Mouse (Mus musculus) testis, adult 10 weeks (tissue): ENCODE data around the gene Dnajc17. TPM values are rescaled to one million over a fixed set of nuclear protein-coding genes. Genes with fewer than 3 reads are reported as not detected.

Experiments used
- polyA plus RNA-seq: library from polyadenylated mRNA; stranded (reverse); fragments of 350-450 nt; fragmentation: Illumina TruSeq; extraction: RNeasy Lipid Tissue Mini Kit (QIAGEN cat#74804); gene quantifications from one replicate; pipeline ENCODE4 v1.2.3, GENCODE M21; 2014; ENCODE audit warnings: low read depth, low replicate concordance

The Dnajc17 gene
- 1.3 TPM for polyA plus RNA-seq

DNA sequence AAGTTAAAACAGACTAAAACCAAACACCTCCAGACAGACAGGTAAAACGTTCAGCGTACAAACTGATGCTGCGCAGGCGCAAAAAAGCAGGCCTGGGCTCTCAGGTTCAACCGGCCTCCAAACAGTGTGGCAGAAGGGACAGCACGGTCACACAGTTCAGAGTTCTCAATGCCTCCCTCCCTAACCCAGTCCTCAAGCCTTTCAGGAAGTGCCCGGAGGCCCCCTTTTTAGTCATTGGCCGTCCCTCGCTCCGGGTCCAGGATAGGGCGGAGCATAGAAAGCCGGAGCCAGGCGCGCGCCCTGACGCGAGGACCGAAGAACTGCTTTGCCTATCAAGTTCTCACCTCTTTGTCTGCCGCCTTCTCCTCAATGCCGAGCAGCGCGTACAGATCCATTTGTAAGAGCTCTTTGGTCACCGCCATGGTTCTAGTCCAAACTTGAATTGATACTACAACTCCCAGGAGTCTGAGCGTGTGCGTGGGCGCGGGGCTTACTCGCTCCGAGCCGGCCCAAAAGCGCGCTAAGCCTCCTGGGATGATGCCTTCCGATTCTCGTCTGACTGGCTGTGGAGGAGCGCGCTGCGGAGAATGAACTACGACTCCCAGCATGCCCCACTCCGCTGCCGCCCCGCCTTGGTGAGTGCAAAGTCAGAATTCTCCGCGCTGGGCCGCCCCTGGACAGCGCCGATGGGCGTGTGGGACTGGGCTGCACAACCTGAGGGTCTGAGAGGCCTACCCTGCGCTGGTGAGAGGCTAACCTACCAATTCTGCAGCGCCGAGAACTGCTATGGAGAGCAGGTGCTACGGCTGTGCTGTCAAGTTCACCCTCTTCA lies at the start of gene Dnajc17, which contains the start of gene Zfyve19:
Gene Dnajc17 (minus strand): TSS at position 452 of the 832 bp plus-strand sequence.
Gene Zfyve19 (plus strand): TSS at position 274 of the 832 bp plus-strand sequence.

GRCm38 (mm10) chr2:119237210-119237870 lies 28.7 kb upstream of the Dnajc17 start, which contains the start of gene Spint1:
Gene Spint1 (plus strand): TSS chr2:119237362.

DNA sequence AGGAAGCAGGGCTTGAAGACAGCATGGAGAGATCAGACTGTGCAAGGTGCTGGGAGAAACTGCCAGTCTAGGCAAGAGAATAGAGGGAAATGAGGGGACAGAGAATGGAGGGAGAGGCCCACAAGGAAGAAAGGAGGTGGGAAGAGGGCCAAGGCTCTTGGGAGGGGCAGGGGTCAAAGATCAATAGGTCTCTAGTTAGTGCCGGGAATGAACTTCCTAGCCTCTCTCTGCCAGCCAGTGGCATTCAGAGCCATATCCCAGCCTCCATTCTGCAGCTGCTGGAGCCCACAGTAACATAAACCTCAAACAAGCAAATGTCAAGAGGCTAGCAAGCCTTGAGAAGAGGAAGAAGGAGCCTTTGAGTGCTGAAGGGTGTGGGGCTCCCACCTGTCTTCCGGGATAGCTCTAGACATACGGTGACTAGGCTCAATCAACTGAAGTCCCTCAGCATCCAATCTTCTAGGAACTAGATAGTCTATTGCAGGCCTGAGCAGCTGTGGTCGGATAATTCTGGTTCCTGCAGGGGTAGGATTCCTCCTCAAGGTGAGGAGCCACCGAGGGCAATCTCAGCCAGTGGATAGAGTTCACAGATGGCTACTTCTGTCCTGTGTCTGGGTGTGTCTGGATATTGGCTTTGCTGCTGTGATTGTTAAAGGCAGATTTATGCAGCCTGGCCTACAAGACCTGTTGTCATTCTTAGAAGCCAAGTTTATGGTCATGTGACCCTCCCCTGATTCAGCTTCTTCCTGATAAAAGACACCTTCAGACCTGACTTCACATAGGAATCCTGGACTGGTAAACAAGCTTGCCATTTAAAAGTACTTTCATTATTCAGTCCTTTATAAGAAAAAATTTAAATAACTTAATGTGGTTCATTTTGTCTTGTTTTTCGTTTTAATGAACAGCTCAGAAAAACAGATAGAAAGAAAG lies 21.4 kb upstream of the Dnajc17 start, which contains the start of gene Ppp1r14d:
Gene Ppp1r14d (minus strand): TSS at position 132 of the 930 bp plus-strand sequence.

GRCm38 (mm10) chr2:119173991-119174651 lies 34.5 kb downstream of the Dnajc17 start, which contains the start of gene Gm14137:
Gene Gm14137 (plus strand): TSS chr2:119174509.

DNA sequence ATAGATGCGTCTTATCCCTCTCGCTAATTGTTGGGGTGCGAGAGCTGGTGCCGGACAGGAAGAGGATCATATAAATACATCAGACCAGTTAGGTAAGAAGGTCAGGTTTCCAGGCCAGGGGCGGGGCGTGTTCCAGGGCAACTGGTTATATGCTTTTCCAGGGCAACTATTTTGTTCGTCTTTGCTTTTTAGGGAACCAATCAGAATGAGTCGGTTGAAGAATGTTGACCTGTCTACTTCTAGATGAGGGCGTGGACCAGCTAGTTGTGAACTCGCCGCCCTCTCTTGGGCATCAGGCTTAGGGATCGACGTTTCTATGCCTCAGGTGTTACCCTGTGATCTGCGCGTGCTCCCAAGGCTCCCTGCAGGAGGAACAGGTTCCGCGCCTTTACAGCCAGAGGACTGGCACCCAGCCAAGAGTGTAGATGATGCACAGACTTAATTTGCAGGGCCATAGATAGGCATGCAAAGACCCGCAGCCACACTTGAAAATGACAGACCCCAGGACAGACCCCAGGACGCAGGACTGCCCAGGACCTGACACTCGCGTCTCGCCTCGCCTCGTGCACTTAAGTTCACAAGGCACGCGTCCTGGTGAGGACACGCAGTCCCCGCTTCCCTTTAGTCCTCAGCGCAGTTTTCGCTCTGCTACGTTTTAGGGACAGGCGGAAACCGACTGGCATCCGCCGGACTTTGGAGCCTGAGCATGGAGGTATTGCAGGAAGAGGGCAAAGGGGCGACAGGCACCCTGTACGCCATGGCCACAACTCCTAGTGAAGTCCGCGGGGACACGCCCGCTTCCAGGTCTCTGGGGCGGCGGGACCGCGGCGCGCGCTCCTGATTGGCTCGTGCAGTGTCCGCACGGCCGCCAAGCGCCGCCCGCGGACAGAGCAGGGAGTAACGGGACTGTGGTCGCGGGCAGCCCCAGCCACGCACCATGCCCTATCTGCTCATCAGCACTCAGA lies 41.4 kb downstream of the Dnajc17 start, which contains the start of gene Gchfr:
Gene Gchfr (plus strand): TSS at position 873 of the 965 bp plus-strand sequence.

DNA sequence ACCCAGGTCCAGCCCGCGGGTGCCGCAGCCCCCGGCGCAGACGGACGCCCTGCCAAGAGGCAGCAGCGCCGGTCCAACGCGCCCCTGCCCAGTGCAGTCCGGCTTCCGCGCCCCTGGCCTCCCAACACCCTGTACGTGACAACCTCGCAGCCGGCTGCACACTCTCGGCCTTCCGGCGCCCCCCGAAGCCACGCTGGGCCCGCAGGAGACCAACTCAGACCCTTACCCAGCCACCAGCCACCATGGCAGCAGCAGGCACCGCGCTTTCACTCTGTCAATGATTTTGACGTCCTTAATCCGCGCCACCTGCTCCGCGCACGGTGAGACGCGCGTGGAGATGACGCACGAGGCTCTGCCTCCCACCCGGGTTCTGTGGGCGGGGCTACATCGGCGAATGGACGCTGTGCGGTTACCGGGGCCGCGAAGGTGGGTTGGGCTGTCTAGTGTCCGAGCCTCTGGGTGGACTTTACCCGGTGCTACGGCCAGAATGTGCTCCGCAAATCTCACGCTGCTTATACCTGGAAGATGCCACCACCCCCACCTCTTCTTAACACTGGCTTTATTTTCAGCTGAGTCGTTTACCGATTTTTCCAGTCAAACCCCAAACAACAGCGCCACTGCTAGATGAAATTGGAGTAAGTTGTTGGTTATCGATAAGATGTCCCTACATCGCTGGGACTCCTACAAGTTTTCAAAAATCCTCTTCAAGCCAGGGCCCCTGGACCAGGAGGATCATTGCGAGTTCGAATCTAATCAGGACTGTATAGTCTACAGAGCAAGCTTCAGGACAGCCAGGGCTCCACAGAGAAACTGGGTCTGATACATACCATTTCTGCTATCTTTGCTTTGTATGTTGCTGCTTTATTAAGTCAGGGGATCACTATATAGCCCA lies 51.7 kb downstream of the Dnajc17 start, which contains the start of gene Rmdn3:
Gene Rmdn3 (minus strand): TSS at position 354 of the 892 bp plus-strand sequence.

Other genes with a start within 250 kb of the Dnajc17 start
- 3.9 TPM for gene Ccdc32, start 179.4 kb downstream of the Dnajc17 start, polyA plus RNA-seq
- 1.6 TPM for gene Rpusd2, start 174.0 kb downstream of the Dnajc17 start, polyA plus RNA-seq
- gene Knl1, start 161.7 kb downstream of the Dnajc17 start, polyA plus RNA-seq: 43.1 TPM
- gene Rad51, start 96.0 kb downstream of the Dnajc17 start, polyA plus RNA-seq: 14.1 TPM
- gene Rmdn3, start 51.8 kb downstream of the Dnajc17 start, polyA plus RNA-seq: 14.5 TPM
- not detected for gene Gchfr, start 41.0 kb downstream of the Dnajc17 start, polyA plus RNA-seq
- 2.0 TPM for gene Gm14137, start 34.3 kb downstream of the Dnajc17 start, polyA plus RNA-seq
- 7.9 TPM for gene Zfyve19, start 178 bp downstream of the Dnajc17 start, polyA plus RNA-seq
- not detected for gene Ppp1r14d, start 21.1 kb upstream of the Dnajc17 start, polyA plus RNA-seq
- gene Spint1, start 28.6 kb upstream of the Dnajc17 start, polyA plus RNA-seq: 1.6 TPM
- gene Rhov, start 62.5 kb upstream of the Dnajc17 start, polyA plus RNA-seq: 0.31 TPM
- gene Vps18, start 79.9 kb upstream of the Dnajc17 start, polyA plus RNA-seq: 0.31 TPM
- not detected for gene Dll4, start 117.0 kb upstream of the Dnajc17 start, polyA plus RNA-seq
- gene Chac1, start 142.4 kb upstream of the Dnajc17 start, polyA plus RNA-seq: 0.21 TPM